8 mouse cellular contexts compared by ENCODE assay signal in the genomic region with DNA sequence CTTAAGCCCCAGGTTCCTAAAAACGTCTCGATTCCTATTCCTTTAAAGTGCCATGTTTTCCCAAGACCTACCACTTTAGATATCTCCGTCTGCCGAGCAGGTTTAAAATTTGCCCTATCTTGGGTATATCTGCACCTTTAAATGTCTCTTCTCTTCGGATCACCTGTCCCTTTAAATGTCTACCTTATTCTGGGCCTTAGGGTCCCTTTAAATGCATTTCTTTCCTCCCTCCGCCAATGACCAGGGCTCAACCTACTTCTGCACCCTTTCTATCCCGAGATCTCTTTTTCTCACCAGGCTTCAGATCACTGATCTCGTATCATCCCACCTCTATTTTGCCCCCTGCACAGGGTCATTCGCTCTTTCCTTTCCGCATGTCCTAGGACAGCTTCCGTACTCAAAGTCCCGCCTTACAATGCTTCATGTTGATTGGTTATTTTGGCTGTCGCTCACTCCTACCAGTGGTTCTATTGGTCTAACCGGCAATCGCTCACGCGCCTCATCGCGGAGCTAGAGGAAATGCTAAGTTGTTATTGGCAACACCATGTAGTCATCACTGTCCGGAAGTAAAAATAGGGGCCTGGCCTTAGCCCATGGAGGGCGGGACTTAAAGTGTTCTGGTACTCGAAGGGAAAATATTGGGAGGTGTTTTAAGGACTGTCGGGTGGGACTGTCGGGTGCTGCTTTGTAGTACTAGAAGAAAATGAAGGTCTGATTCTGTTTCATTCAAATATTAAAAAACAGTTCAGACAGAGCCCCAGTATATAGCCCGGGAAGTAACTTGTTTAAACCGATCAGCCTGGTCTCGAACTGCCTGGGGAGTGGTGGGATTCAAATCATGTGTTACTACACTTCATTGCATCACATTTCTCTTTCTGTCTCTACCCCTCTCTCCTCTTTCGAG. TPM values are rescaled to one million over a fixed set of nuclear protein-coding genes. Genes with fewer than 3 reads are reported as not detected.
DNase-seq lines count a peak whose midpoint lies in the region; ATAC-seq lines count a peak whose summit lies in the region.

A gene (minus strand): TSS at position 381 of the 904 bp plus-strand sequence.

- DNase-seq in c-Kit-negative CD71-positive TER-119-positive erythroid progenitor cells, embryonic 14.5 days (ENCODE audit: low read depth, low spot score): peak; percentile 100
- peak; percentile 100 for DNase-seq in fibroblast of lung, adult 2 months (ENCODE audit: low read depth)
- peak; percentile 100 for DNase-seq in kidney, postnatal 14 days
- DNase-seq in liver, embryonic 13.5 days: peak; percentile 97
- peak; percentile 97 for DNase-seq in neural tube, embryonic 10.5 days (ENCODE audit: extremely low spot score, low spot score)

- H3K27me3 ChIP-seq in heart, embryonic 14.5 days (ENCODE audit: control insufficient read depth, insufficient read depth, low read length): no peaks in the 10 kb centered on the region
- no peaks in the 10 kb centered on the region for H3K27me3 ChIP-seq in liver, embryonic 13.5 days
- no peaks in the 10 kb centered on the region for H3K27me3 ChIP-seq in stomach, embryonic 16.5 days (ENCODE audit: control insufficient read depth, insufficient read depth, low read length)

- peak within 1 kb of the TSS; percentile 87 for H3K4me2 ChIP-seq in heart, embryonic 14.5 days (ENCODE audit: low read length)
- H3K4me2 ChIP-seq in liver, embryonic 13.5 days: peak within 1 kb of the TSS; percentile 85
- H3K4me2 ChIP-seq in stomach, embryonic 16.5 days (ENCODE audit: low read depth, low read length): peak within 1 kb of the TSS; percentile 65

- H3K27ac ChIP-seq in heart, embryonic 14.5 days (replicated peaks in 1 of 2; ENCODE audit: control insufficient read depth in 1 of 2, insufficient read depth in 1 of 2, low read depth in 2 of 2, low read length in 2 of 2): peak within 1 kb of the TSS; percentile 33 to 50; a peak in 2 of 4 replicates
- H3K27ac ChIP-seq in liver, embryonic 13.5 days: peak within 1 kb of the TSS; percentile 70
- peak within 1 kb of the TSS; percentile 11; the same call in 1 of the 2 replicates for H3K27ac ChIP-seq in stomach, embryonic 16.5 days (ENCODE audit: low read length)

- peak within 1 kb of the TSS; percentile 71 to 82 for H3K4me3 ChIP-seq in heart, embryonic 14.5 days (ENCODE audit: control insufficient read depth in 1 of 2, insufficient read depth in 1 of 2, low read depth in 1 of 2, low read length in 2 of 2)
- H3K4me3 ChIP-seq in liver, embryonic 13.5 days (replicated peaks): peak within 1 kb of the TSS; percentile 68
- peak within 1 kb of the TSS; percentile 61 for H3K4me3 ChIP-seq in stomach, embryonic 16.5 days (replicated peaks; ENCODE audit: low read length)

- WGBS in heart, embryonic 14.5 days: 6% methylated on average over 28 of the region's 28 CpGs
- WGBS in liver, embryonic 13.5 days (ENCODE audit: insufficient replicate concordance): 5% methylated on average over 28 of the region's 28 CpGs
- WGBS in stomach, embryonic 16.5 days: 6% methylated on average over 28 of the region's 28 CpGs

- no peaks in the 10 kb centered on the region for H3K9me3 ChIP-seq in heart, embryonic 14.5 days (ENCODE audit: control insufficient read depth, low read length)
- 0 out of 2 replicates have a peak, but pooled peaks cover 2% of the 10 kb centered on the region for H3K9me3 ChIP-seq in liver, embryonic 13.5 days (replicated peaks)
- H3K9me3 ChIP-seq in stomach, embryonic 16.5 days (replicated peaks; ENCODE audit: control insufficient read depth, low read length): no peaks in the 10 kb centered on the region

- peaks cover 52% of the 10 kb centered on the region for H3K36me3 ChIP-seq in heart, embryonic 14.5 days (ENCODE audit: control insufficient read depth, insufficient read depth, low read length)
- peaks cover 61% of the 10 kb centered on the region for H3K36me3 ChIP-seq in liver, embryonic 13.5 days
- peaks cover 25% of the 10 kb centered on the region for H3K36me3 ChIP-seq in stomach, embryonic 16.5 days (ENCODE audit: control insufficient read depth, insufficient read depth, low read length)

- peak; percentile 100 for ATAC-seq in CD4-positive, CD25-positive, alpha-beta regulatory T cell, adult 4 months
- peak; percentile 99 for ATAC-seq in heart, embryonic 14.5 days (ENCODE audit: insufficient number of reproducible peaks, insufficient read depth, low FRiP score, low read depth)
- ATAC-seq in liver, embryonic 13.5 days (ENCODE audit: low read depth): peak; percentile 100
- ATAC-seq in stomach, embryonic 16.5 days (ENCODE audit: insufficient read depth, low FRiP score): peak; percentile 99

- peak within 1 kb of the TSS; percentile 82 for H3K9ac ChIP-seq in heart, embryonic 14.5 days (ENCODE audit: low read length)
- H3K9ac ChIP-seq in liver, embryonic 13.5 days: peak within 1 kb of the TSS; percentile 74
- peak within 1 kb of the TSS; percentile 68 for H3K9ac ChIP-seq in stomach, embryonic 16.5 days (ENCODE audit: low read length)

- H3K4me1 ChIP-seq in heart, embryonic 14.5 days (ENCODE audit: control insufficient read depth in 2 of 2, insufficient read depth in 2 of 2, low read length in 2 of 2): peaks cover 6 to 11% of the 10 kb centered on the region in 2 experiments
- peaks cover 41% of the 10 kb centered on the region for H3K4me1 ChIP-seq in liver, embryonic 13.5 days (replicated peaks)
- H3K4me1 ChIP-seq in stomach, embryonic 16.5 days (ENCODE audit: control insufficient read depth, insufficient read depth, low read length): peaks cover 7% of the 10 kb centered on the region

RNA-seq across cellular contexts. Expression of the gene that starts here (rescaled TPM):
- polyA plus RNA-seq in CD4-positive, CD25-positive, alpha-beta regulatory T cell, adult 4 months (2017; shearing (Covaris generic)): 10 to 100 TPM; 52.2 to 71.7 TPM
- 33.5 and 35.2 TPM in 2 replicates for polyA plus RNA-seq in heart, embryonic 14.5 days (2014; fragmentation: Nextera tagmentation; extraction: Ambion mirVana)
- polyA plus RNA-seq in liver, embryonic 13.5 days (2015; fragmentation: Nextera tagmentation; extraction: Ambion mirVana): 18.0 and 18.7 TPM in 2 replicates
- polyA plus RNA-seq in stomach, embryonic 16.5 days (2015; fragmentation: Nextera tagmentation; extraction: Ambion mirVana): 27.5 and 28.6 TPM in 2 replicates

Comparison
In these comparisons a context has a peak if more than half of its experiments do, and no peak if none do; other contexts are left out.
1. Peak in every context shown above with its lines: DNase-seq, ATAC-seq, H3K4me3 ChIP-seq and H3K27ac ChIP-seq.
2. H3K27ac ChIP-seq: peak in every context shown above with its lines; median percentile 70 in liver, embryonic 13.5 days; 42 in heart, embryonic 14.5 days; 11 in stomach, embryonic 16.5 days.